Mouse (Mus musculus): Measurements from ENCODE around the gene Stpg2. TPM values are rescaled to one million over a fixed set of nuclear protein-coding genes. Genes with fewer than 3 reads are reported as not detected.
"Not testable (repeated sequence)": the region's sequence is repeated elsewhere in the genome, so short reads cannot be mapped to it uniquely, and the experiment has no call there.

The Stpg2 gene
- polyA plus RNA-seq, 1 experiment: not detected

DNA sequence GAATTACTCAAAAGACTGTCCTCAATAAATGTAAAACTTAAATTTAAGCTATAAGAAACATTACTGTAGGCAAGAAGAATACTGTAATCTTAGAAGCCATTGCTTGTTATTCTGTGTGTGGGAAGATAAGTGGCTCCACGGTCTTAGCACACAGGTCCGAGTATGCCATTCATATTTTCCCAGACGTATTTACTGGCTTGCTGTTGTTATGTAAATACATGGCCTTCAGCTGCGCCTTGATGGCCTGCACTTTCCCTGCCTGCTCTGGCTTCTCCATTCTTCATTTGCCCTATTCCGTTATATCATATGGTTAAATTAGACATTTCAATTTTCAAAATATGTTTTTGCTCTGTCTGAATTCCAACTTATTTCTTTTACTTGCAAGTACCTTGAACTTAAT, 296.7 kb downstream of the Stpg2 start:
- Histone ChIP-seq H3K4me1 (ENCODE audit: control insufficient read depth, insufficient read depth, low read length) (no peaks in the 10 kb centered on the region), H3K27ac (ENCODE audit: control insufficient read depth, insufficient read depth, low read depth, low read length, poor library complexity) (no peak overlapping the region), H3K4me3 (replicated peaks; ENCODE audit: control insufficient read depth, low read depth, low read length) (no peak overlapping the region)
- 83% methylated on average over 5 of the region's 5 CpGs for WGBS
- no peak for TF ChIP-seq POLR2A (IDR thresholded peaks at IDR 0.05; ENCODE audit: borderline replicate concordance, control insufficient read depth, low read depth, low read length)
- TF ChIP-seq CTCF (IDR thresholded peaks at IDR 0.05; ENCODE audit: control insufficient read depth, insufficient read depth, low read length): no peak

GRCm38 (mm10) chr3:139509275-139509985, 303.9 kb downstream of the Stpg2 start:
- H3K4me3 ChIP-seq (replicated peaks; ENCODE audit: control insufficient read depth, low read depth, low read length): no peak overlapping the region
- WGBS: 59% methylated on average over 6 of the region's 6 CpGs
- TF ChIP-seq POLR2A (IDR thresholded peaks at IDR 0.05; ENCODE audit: borderline replicate concordance, control insufficient read depth, low read depth, low read length): no peak
- no peak for TF ChIP-seq CTCF (IDR thresholded peaks at IDR 0.05; ENCODE audit: control insufficient read depth, insufficient read depth, low read length)
- no peaks in the 10 kb centered on the region for H3K4me1 ChIP-seq (ENCODE audit: control insufficient read depth, insufficient read depth, low read length)
- no peak overlapping the region for H3K27ac ChIP-seq (ENCODE audit: control insufficient read depth, insufficient read depth, low read depth, low read length, poor library complexity)

- Histone ChIP-seq H3K27ac (ENCODE audit: control insufficient read depth, insufficient read depth, low read depth, low read length, poor library complexity) (no peak overlapping the region), H3K4me1 (ENCODE audit: control insufficient read depth, insufficient read depth, low read length) (no peaks in the 10 kb centered on the region), H3K4me3 (replicated peaks; ENCODE audit: control insufficient read depth, low read depth, low read length) (no peak overlapping the region)
- TF ChIP-seq CTCF (IDR thresholded peaks at IDR 0.05; ENCODE audit: control insufficient read depth, insufficient read depth, low read length): no peak
- TF ChIP-seq POLR2A (IDR thresholded peaks at IDR 0.05; ENCODE audit: borderline replicate concordance, control insufficient read depth, low read depth, low read length): no peak
- WGBS: 73% methylated on average over 2 of the region's 2 CpGs
Measured at GRCm38 (mm10) chr3:139578496-139578895, 373.0 kb downstream of the Stpg2 start.

GRCm38 (mm10) chr3:139581298-139581697, 375.8 kb downstream of the Stpg2 start:
- Histone ChIP-seq H3K4me3 (replicated peaks; ENCODE audit: control insufficient read depth, low read depth, low read length) (no peak overlapping the region), H3K4me1 (ENCODE audit: control insufficient read depth, insufficient read depth, low read length) (no peaks in the 10 kb centered on the region), H3K27ac (ENCODE audit: control insufficient read depth, insufficient read depth, low read depth, low read length, poor library complexity) (no peak overlapping the region)
- no peak for TF ChIP-seq CTCF (IDR thresholded peaks at IDR 0.05; ENCODE audit: control insufficient read depth, insufficient read depth, low read length)
- no peak for TF ChIP-seq POLR2A (IDR thresholded peaks at IDR 0.05; ENCODE audit: borderline replicate concordance, control insufficient read depth, low read depth, low read length)

GRCm38 (mm10) chr3:139599508-139599907, 394.0 kb downstream of the Stpg2 start:
- Histone ChIP-seq H3K27ac (ENCODE audit: control insufficient read depth, insufficient read depth, low read depth, low read length, poor library complexity) (no peak overlapping the region), H3K4me3 (replicated peaks; ENCODE audit: control insufficient read depth, low read depth, low read length) (no peak overlapping the region), H3K4me1 (ENCODE audit: control insufficient read depth, insufficient read depth, low read length) (no peaks in the 10 kb centered on the region)
- 72% methylated on average over 3 of the region's 3 CpGs for WGBS
- TF ChIP-seq POLR2A (IDR thresholded peaks at IDR 0.05; ENCODE audit: borderline replicate concordance, control insufficient read depth, low read depth, low read length) (no peak), CTCF (IDR thresholded peaks at IDR 0.05; ENCODE audit: control insufficient read depth, insufficient read depth, low read length) (no peak)

DNA sequence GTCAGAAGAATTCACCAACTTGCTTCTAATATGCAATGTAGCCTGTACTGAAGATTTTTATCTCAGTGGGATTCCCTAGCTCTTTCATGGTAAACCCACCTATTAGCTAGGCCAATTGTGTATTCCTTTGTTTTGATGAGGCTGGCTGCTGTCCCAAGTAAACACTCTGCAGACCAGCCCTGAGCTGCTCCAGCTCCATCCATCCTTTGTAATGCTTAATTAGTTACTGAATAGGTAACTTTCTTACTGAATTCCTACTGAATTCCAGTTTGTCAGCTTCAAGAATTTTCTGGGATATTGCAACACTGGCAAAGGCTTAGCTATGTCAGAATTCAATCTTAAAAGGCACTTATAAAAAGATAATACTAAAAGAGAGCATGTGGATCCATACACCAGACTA, 402.8 kb downstream of the Stpg2 start:
- H3K27ac ChIP-seq (ENCODE audit: control insufficient read depth, insufficient read depth, low read depth, low read length, poor library complexity); H3K4me1 ChIP-seq (ENCODE audit: control insufficient read depth, insufficient read depth, low read length); H3K4me3 ChIP-seq (replicated peaks; ENCODE audit: control insufficient read depth, low read depth, low read length): not testable (repeated sequence)

DNA sequence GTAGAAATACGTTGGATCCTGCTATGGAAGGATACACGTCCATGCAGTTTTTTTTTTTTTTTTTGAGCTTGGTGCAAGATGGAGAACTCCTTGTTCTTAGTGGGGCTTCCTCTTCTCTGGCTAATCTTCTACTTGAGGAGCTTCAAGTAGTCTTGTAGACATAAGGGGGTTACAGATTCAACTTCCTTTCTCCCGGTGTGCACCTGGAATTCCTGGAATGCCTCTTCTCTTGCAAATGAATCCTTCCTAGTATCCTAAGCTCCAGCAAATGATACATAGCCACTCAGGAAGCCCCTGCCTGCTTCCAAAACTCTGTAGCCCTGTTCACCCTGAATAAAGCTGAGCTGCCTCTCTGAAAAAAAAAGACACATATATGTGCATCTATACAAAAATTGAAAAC, 409.1 kb downstream of the Stpg2 start:
- TF ChIP-seq POLR2A (IDR thresholded peaks at IDR 0.05; ENCODE audit: borderline replicate concordance, control insufficient read depth, low read depth, low read length): no peak
- TF ChIP-seq CTCF (IDR thresholded peaks at IDR 0.05; ENCODE audit: control insufficient read depth, insufficient read depth, low read length): no peak
- H3K4me3 ChIP-seq (replicated peaks; ENCODE audit: control insufficient read depth, low read depth, low read length): no peak overlapping the region
- H3K4me1 ChIP-seq (ENCODE audit: control insufficient read depth, insufficient read depth, low read length): no peaks in the 10 kb centered on the region
- no peak overlapping the region for H3K27ac ChIP-seq (ENCODE audit: control insufficient read depth, insufficient read depth, low read depth, low read length, poor library complexity)
- 66% methylated on average over 3 of the region's 3 CpGs for WGBS

- WGBS: 76% methylated on average over 7 of the region's 7 CpGs
- TF ChIP-seq POLR2A (IDR thresholded peaks at IDR 0.05; ENCODE audit: borderline replicate concordance, control insufficient read depth, low read depth, low read length): no peak
- TF ChIP-seq CTCF (IDR thresholded peaks at IDR 0.05; ENCODE audit: control insufficient read depth, insufficient read depth, low read length): no peak
- Histone ChIP-seq H3K4me1 (ENCODE audit: control insufficient read depth, insufficient read depth, low read length) (no peaks in the 10 kb centered on the region), H3K4me3 (replicated peaks; ENCODE audit: control insufficient read depth, low read depth, low read length) (no peak overlapping the region), H3K27ac (ENCODE audit: control insufficient read depth, insufficient read depth, low read depth, low read length, poor library complexity) (no peak overlapping the region)
Measured at GRCm38 (mm10) chr3:139615791-139616190, 410.3 kb downstream of the Stpg2 start.

GRCm38 (mm10) chr3:139637887-139638286, 432.4 kb downstream of the Stpg2 start:
- H3K4me3 ChIP-seq (replicated peaks; ENCODE audit: control insufficient read depth, low read depth, low read length): no peak overlapping the region
- H3K27ac ChIP-seq (ENCODE audit: control insufficient read depth, insufficient read depth, low read depth, low read length, poor library complexity): no peak overlapping the region
- WGBS: 83% methylated on average over 8 of the region's 8 CpGs
- no peaks in the 10 kb centered on the region for H3K4me1 ChIP-seq (ENCODE audit: control insufficient read depth, insufficient read depth, low read length)
- TF ChIP-seq POLR2A (IDR thresholded peaks at IDR 0.05; ENCODE audit: borderline replicate concordance, control insufficient read depth, low read depth, low read length) (no peak), CTCF (IDR thresholded peaks at IDR 0.05; ENCODE audit: control insufficient read depth, insufficient read depth, low read length) (no peak)

All from bone marrow, adult 2 months (tissue).